Mouse (Mus musculus) kidney, adult 2 months (tissue): ENCODE data around the gene Mup16.
"Not testable (repeated sequence)": the region's sequence is repeated elsewhere in the genome, so short reads cannot be mapped to it uniquely, and the experiment has no call there.

ENCODE experiments used
- CTCF ChIP-seq: fragments of 200-500 bp; conservative IDR thresholded peaks from 2 replicates; pipeline ENCODE4 v1.5.1; 2011; ENCODE audit warnings: low read depth, mild to moderate bottlenecking, control low read depth, low read length, moderate library complexity, mixed read lengths; ENCODE audit not compliant: insufficient read depth, insufficient read length
- POLR2A ChIP-seq: fragments of 200-500 bp; IDR thresholded peaks from one replicate; pipeline ENCODE4 v1.6.1; 2011; ENCODE audit warnings: low read depth, low read length, control low read depth

DNA sequence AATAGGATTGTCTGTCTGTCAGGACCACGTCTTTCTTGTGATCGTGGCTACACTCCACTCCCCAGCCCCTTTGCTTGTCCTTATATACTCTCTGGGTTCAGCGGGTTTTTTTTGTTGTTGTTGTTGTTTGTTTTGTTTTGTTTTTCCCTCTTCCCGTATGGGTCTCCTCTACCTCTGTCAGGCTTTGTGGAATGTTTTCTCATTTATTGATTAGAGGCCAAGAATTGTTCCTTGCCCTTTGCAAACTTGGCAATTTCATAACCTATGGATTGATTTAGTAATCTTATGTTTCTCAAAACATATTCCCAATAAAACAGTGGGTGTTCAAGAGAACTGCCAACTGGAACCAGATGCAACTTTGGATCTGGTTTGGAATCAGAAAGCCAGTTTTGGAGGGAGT, at the start of gene Mup16:
- TF ChIP-seq CTCF, POLR2A: not testable (repeated sequence)
